Mouse (Mus musculus) limb, embryonic 14.5 days (tissue): ENCODE results near the gene Itga10. TPM values are rescaled to one million over a fixed set of nuclear protein-coding genes. Genes with fewer than 3 reads are reported as not detected.

ENCODE experiments used
- ATAC-seq: fragments of 200-750 bp; cut with Nextera tagmentation; 2 replicates; pipeline ENCODE4 v1.8.0; 2017; ENCODE audit warnings: low read depth, moderate number of reproducible peaks, moderate TSS enrichment; ENCODE audit not compliant: low FRiP score
- DNase-seq: peaks from one replicate; pipeline ENCODE4 v3.0.0-alpha.2; 2015; ENCODE audit warnings: low spot score
- H3K27ac ChIP-seq: fragments of 300-500 bp; sonication (generic); replicated peaks from 2 replicates; pipeline ENCODE4 v1.5.1; 2014; ENCODE audit warnings: low read depth, mild to moderate bottlenecking, low read length, moderate library complexity, mixed read lengths
- H3K27me3 ChIP-seq: fragments of 300-500 bp; sonication (generic); 2 replicates; pipeline ENCODE4 v1.6.1; 2014; ENCODE audit warnings: low read length, mixed read lengths; ENCODE audit not compliant: control insufficient read depth, insufficient read depth
- H3K36me3 ChIP-seq: fragments of 300-500 bp; sonication (generic); 2 replicates; pipeline ENCODE4 v1.6.1; 2014; ENCODE audit warnings: mild to moderate bottlenecking, low read length, moderate library complexity, mixed read lengths; ENCODE audit not compliant: control insufficient read depth, insufficient read depth
- H3K4me1 ChIP-seq: fragments of 300-500 bp; sonication (generic); 2 replicates; pipeline ENCODE4 v1.6.1; 2014; ENCODE audit warnings: antibody characterized with exemption, low read length, mixed read lengths; ENCODE audit not compliant: control insufficient read depth, insufficient read depth
- H3K4me2 ChIP-seq: fragments of 300-500 bp; sonication (generic); replicated peaks from 2 replicates; pipeline ENCODE4 v1.6.1; 2014; ENCODE audit warnings: low read depth, mild to moderate bottlenecking, low read length, moderate library complexity; ENCODE audit not compliant: severe bottlenecking
- H3K4me3 ChIP-seq: fragments of 300-500 bp; sonication (generic); replicated peaks from 2 replicates; pipeline ENCODE4 v1.5.1; 2014; ENCODE audit warnings: low read length
- H3K9ac ChIP-seq: fragments of 300-500 bp; sonication (generic); 2 replicates; pipeline ENCODE4 v1.6.1; 2014; ENCODE audit warnings: mild to moderate bottlenecking, low read depth, low read length, moderate library complexity; ENCODE audit not compliant: severe bottlenecking
- H3K9me3 ChIP-seq: fragments of 300-500 bp; sonication (generic); 2 replicates; pipeline ENCODE4 v1.6.1; 2016; ENCODE audit warnings: low read length; ENCODE audit not compliant: control insufficient read depth
- POLR2A ChIP-seq: fragments of 200-500 bp; IDR thresholded peaks from 2 replicates; pipeline ENCODE4 v1.8.0; 2012; ENCODE audit warnings: inconsistent platforms, mild to moderate bottlenecking, moderate library complexity, borderline replicate concordance; ENCODE audit not compliant: insufficient read depth, insufficient read length; ENCODE audit errors: extremely low read depth
- WGBS: fragments of 180-500 bp; shearing (Covaris S2); extraction: QIAGEN DNeasy Blood & Tissue Kit; methylation state at CpG from one replicate; pipeline ENCODE4 v1.1.7; 2014; 5-methylcytosine and 5-hydroxymethylcytosine counted together
- polyA plus RNA-seq, 2 experiments: library from polyadenylated mRNA; depleted of rRNA in 1 of 2; stranded (reverse) in 1 of 2; unstranded in 1 of 2; fragments of >200 nt; fragmentation: Nextera tagmentation in 1 of 2; extraction: Ambion mirVana in 1 of 2; gene quantifications; 2 replicates each; pipeline versions ENCODE4 v1.2.1 to v1.2.3; 2012 to 2014

The Itga10 gene
- polyA plus RNA-seq, 2 experiments, result 3.9 to 25.0 TPM

GRCm38 (mm10) chr3:96634928-96635879 is 10.2 kb upstream of the Itga10 start, which contains the start of the genes Pex11b and Gm42957:
TSS of gene Pex11b (plus strand) at chr3:96635376.
TSS of gene Gm42957 (plus strand) at chr3:96635474.
- WGBS, result 3% methylated on average over 48 of the region's 60 CpGs

GRCm38 (mm10) chr3:96635906-96636305 is 9.5 kb upstream of the Itga10 start:
- 10% methylated on average over 15 of the region's 15 CpGs for WGBS
- no peak for DNase-seq
- H3K36me3 ChIP-seq, result peaks cover 64% of the 10 kb centered on the region

More at GRCm38 (mm10) chr3:96634928-96635879, 10.2 kb upstream of the Itga10 start, which contains the start of the genes Pex11b and Gm42957:
- peak within 1 kb of the TSS; percentile 81 for H3K27ac ChIP-seq
- TF ChIP-seq POLR2A, result peak; percentile 48; the same call in 1 of the 2 replicates
- H3K27me3 ChIP-seq, result no peaks in the 10 kb centered on the region
- H3K4me1 ChIP-seq, result peaks cover 17% of the 10 kb centered on the region
- peaks cover 59% of the 10 kb centered on the region for H3K36me3 ChIP-seq
- H3K4me2 ChIP-seq, result peak within 1 kb of the TSS; percentile 65
- 0 out of 2 replicates have a peak, but pooled peaks cover 3% of the 10 kb centered on the region for H3K9me3 ChIP-seq
- peak within 1 kb of the TSS; percentile 94 for H3K4me3 ChIP-seq
- ATAC-seq, result peak; percentile 90
- DNase-seq, result peak; percentile 83
- peak within 1 kb of the TSS; percentile 93 for H3K9ac ChIP-seq

DNA sequence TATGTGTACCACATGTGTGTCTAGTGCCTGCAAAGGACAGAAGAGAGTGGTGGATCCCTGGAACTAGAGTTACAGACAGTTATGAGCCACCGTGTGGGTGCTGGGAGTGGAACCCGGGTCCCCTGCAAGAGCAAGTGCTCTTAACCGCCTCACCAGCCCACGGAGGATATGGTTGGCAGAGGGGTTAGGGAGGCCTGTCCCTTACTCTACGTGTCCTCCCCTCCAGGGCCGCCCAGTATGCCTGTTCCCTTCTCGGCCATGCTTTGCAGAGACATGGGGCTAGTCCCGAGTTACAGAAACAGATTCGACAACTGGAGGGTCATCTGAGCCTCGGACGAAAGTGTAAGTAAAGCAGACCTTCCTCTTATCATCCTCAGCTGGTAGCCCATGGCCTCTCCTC is 8.9 kb upstream of the Itga10 start:
- WGBS, result 60% methylated on average over 11 of the region's 11 CpGs
- no peak for ATAC-seq
- H3K27ac ChIP-seq, result no peak overlapping the region

More at GRCm38 (mm10) chr3:96635906-96636305, 9.5 kb upstream of the Itga10 start:
- ATAC-seq, result no peak
- Histone ChIP-seq H3K27me3 (no peaks in the 10 kb centered on the region), H3K27ac (peak overlapping the region; percentile 81; the same call in 1 of the 2 replicates), H3K9ac (peak overlapping the region; percentile 93), H3K9me3 (0 out of 2 replicates have a peak, but pooled peaks cover 3% of the 10 kb centered on the region), H3K4me3 (peak overlapping the region; percentile 94), H3K4me2 (peak overlapping the region; percentile 65), H3K4me1 (peaks cover 13% of the 10 kb centered on the region)
- no peak for TF ChIP-seq POLR2A

GRCm38 (mm10) chr3:96639219-96639618 is 6.2 kb upstream of the Itga10 start:
- H3K9ac ChIP-seq, result no peak overlapping the region
- H3K4me3 ChIP-seq, result no peak overlapping the region
- H3K27me3 ChIP-seq, result no peaks in the 10 kb centered on the region
- 87% methylated on average over 1 of the region's 1 CpGs for WGBS
- TF ChIP-seq POLR2A, result no peak
- DNase-seq (no peak), ATAC-seq (no peak)
- H3K36me3 ChIP-seq, result peaks cover 62% of the 10 kb centered on the region
- no peak overlapping the region for H3K4me2 ChIP-seq
- no peak overlapping the region for H3K27ac ChIP-seq
- H3K4me1 ChIP-seq, result peaks cover 13% of the 10 kb centered on the region
- H3K9me3 ChIP-seq, result 0 out of 2 replicates have a peak, but pooled peaks cover 3% of the 10 kb centered on the region

More for the DNA sequence above, 8.9 kb upstream of the Itga10 start:
- H3K4me3 ChIP-seq, result peak overlapping the region; percentile 94
- no peaks in the 10 kb centered on the region for H3K27me3 ChIP-seq
- H3K4me1 ChIP-seq, result peaks cover 13% of the 10 kb centered on the region
- TF ChIP-seq POLR2A, result no peak
- DNase-seq, result no peak
- H3K36me3 ChIP-seq, result peaks cover 64% of the 10 kb centered on the region
- peak overlapping the region; percentile 93 for H3K9ac ChIP-seq
- peak overlapping the region; percentile 65 for H3K4me2 ChIP-seq
- H3K9me3 ChIP-seq, result 0 out of 2 replicates have a peak, but pooled peaks cover 3% of the 10 kb centered on the region

DNA sequence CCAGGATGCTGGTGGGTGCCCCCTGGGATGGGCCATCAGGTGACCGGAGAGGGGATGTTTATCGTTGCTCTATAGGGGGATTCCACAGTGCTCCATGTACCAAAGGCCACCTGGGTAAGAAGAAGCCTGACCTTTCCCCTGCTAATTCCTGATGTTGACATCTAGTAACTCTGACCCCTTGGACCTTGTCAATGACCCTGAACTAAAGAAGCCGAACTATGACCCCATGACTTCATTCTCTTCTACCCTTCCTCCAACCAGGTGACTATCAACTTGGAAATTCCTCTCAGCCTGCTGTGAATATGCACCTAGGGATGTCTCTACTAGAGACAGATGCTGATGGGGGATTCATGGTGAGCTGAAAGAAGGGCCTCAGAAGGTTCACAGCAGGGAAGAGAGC is 2.0 kb downstream of the Itga10 start:
- no peak for ATAC-seq
- peaks cover 35% of the 10 kb centered on the region for H3K36me3 ChIP-seq
- H3K9me3 ChIP-seq, result no peaks in the 10 kb centered on the region
- H3K4me1 ChIP-seq, result 0 out of 2 replicates have a peak, but pooled peaks cover 5% of the 10 kb centered on the region
- no peak for TF ChIP-seq POLR2A
- H3K27ac ChIP-seq, result no peak overlapping the region
- no peaks in the 10 kb centered on the region for H3K27me3 ChIP-seq
- H3K4me3 ChIP-seq, result no peak overlapping the region
- H3K4me2 ChIP-seq, result no peak overlapping the region
- WGBS, result 90% methylated on average over 3 of the region's 3 CpGs
- H3K9ac ChIP-seq, result no peak overlapping the region
- DNase-seq, result no peak
